Comparison of ENCODE assay signal across 23 mouse cellular contexts in the genomic region with DNA sequence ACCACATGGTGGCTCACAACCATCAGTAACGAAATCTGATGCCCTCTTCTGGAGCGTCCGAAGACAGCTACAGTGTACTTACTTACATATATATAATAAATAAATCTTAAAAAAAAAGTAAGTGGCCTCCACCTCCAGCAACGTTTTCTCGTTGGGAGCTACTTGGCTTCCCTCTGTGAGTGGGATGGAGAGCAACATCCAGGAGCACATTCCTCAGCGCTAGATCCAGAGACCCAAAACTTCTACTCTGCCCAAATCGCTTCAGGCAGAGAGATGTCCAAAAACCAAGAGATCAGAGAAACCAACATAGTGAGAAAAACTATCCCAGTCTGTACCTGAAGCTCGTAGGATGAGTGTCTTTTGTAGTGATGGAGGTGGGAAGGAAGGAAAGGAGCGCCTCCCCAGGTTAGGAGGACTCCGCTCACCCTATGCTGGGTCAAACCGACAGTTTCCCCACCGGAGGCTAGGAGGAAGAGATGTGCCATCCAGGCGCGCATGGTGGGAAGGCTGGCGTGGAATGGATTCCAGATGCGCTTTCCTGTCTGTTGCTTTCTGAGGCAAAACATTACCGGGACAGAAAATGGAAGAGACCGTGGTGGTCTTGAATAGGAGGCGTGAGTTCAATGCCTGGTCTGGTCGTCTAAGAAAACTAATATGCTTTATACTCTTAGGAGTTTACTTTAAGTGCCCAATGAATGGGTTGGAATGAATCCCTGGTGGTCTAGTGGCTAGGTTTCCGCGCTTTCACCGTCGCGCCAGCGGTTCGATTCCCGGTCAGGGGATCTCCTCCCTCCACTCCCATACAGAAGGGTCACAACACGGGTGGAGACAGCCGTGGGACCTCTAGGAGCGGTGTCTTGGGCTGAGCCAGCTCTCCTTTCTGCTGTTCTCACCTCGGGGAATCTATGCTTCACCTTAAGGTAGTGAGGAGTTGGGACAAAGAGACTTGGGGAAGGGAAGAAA. TPM values are rescaled to one million over a fixed set of nuclear protein-coding genes. Genes with fewer than 3 reads are reported as not detected.
"Had no signal": no experiment of that assay in that cellular context is flagged by ENCODE, and none has a peak within 500 bp of the region (broad histone marks: within the 10 kb centered on the region; RNA-seq: fewer than 3 reads in every experiment).

No protein-coding gene starts in this region.

- ATAC-seq: midbrain, embryonic 16.5 days had no signal

- DNase-seq: lung, adult 18-20 months; lung, embryonic 14.5 days; lung, postnatal 10 days; lung, postnatal 4 days; midbrain, embryonic 14.5 days; retina, postnatal 1 day; right cerebral cortex, adult 18-20 months; right cerebral cortex, postnatal 14 days; thymus, adult 2 months; thymus, postnatal 36 days had no signal

- H3K36me3 ChIP-seq: midbrain, embryonic 10.5 days; neural tube, embryonic 13.5 days; neural tube, embryonic 15.5 days; stomach, embryonic 15.5 days had no signal

- H3K9me3 ChIP-seq: neural tube, embryonic 13.5 days; neural tube, embryonic 15.5 days; stomach, embryonic 15.5 days had no signal

- H3K9ac ChIP-seq: liver, embryonic 14.5 days; lung, embryonic 14.5 days; neural tube, embryonic 13.5 days; neural tube, embryonic 15.5 days; stomach, embryonic 15.5 days had no signal

- H3K27ac ChIP-seq: liver, embryonic 14.5 days; midbrain, embryonic 10.5 days; neural tube, embryonic 13.5 days; neural tube, embryonic 15.5 days; stomach, embryonic 15.5 days; stomach, postnatal 0 days had no signal

- H3K4me3 ChIP-seq: myocyte; neural tube, embryonic 13.5 days; neural tube, embryonic 15.5 days; stomach, embryonic 15.5 days had no signal

- H3K4me2 ChIP-seq: lung, embryonic 14.5 days; neural tube, embryonic 13.5 days; neural tube, embryonic 15.5 days had no signal

RNA-seq across cellular contexts. Expression of a gene that starts 46.3 kb away (rescaled TPM):
- total RNA-seq: megakaryocyte, adult 5-6 weeks; megakaryocyte-erythroid progenitor cell, adult 5-6 weeks had no signal
- polyA plus RNA-seq: liver, embryonic 14.5 days; liver, embryonic 16.5 days; lung, embryonic 14.5 days; midbrain, embryonic 14.5 days; midbrain, embryonic 16.5 days; myocyte; neural tube, embryonic 11.5 days; neural tube, embryonic 13.5 days; neural tube, embryonic 15.5 days; spleen, adult 2 months had no signal
